Mouse (Mus musculus): ENCODE data around the gene Kcns3. TPM values are rescaled to one million over a fixed set of nuclear protein-coding genes. Genes with fewer than 3 reads are reported as not detected.

The Kcns3 gene
- polyA plus RNA-seq (2015; fragmentation: Nextera tagmentation; extraction: Ambion mirVana), result 8.8 and 11.0 TPM in 2 replicates

GRCm38 (mm10) chr12:11151015-11151414 is at the start of gene Kcns3:
TSS of gene Kcns3 (minus strand) at chr12:11151056.
- DNase-seq (ENCODE audit: low spot score) (no peak), ATAC-seq (no peak)
- H3K27ac ChIP-seq (ENCODE audit: low read length), result peak within 1 kb of the TSS; percentile 43; the same call in 1 of the 2 replicates
- WGBS, result 21% methylated on average over 15 of the region's 15 CpGs
- no peaks in the 10 kb centered on the region for H3K4me1 ChIP-seq (ENCODE audit: insufficient read depth, low read depth, low read length)
- peak within 1 kb of the TSS; percentile 85 for H3K4me2 ChIP-seq (replicated peaks; ENCODE audit: low read depth, low read length)
- TF ChIP-seq EP300 (IDR thresholded peaks at IDR 0.05), result no peak
- TF ChIP-seq CTCF (IDR thresholded peaks at IDR 0.05), result no peak
- no peaks in the 10 kb centered on the region for H3K36me3 ChIP-seq (ENCODE audit: insufficient read depth, low read length)
- peak within 1 kb of the TSS; percentile 56 for H3K4me3 ChIP-seq (ENCODE audit: low read depth, low read length)
- no peaks in the 10 kb centered on the region for H3K9me3 ChIP-seq (ENCODE audit: low read length)
- peaks cover 14% of the 10 kb centered on the region for H3K27me3 ChIP-seq (replicated peaks; ENCODE audit: insufficient read depth, low read length)
- peak within 1 kb of the TSS; percentile 29 for H3K9ac ChIP-seq (replicated peaks; ENCODE audit: low read depth)

DNA sequence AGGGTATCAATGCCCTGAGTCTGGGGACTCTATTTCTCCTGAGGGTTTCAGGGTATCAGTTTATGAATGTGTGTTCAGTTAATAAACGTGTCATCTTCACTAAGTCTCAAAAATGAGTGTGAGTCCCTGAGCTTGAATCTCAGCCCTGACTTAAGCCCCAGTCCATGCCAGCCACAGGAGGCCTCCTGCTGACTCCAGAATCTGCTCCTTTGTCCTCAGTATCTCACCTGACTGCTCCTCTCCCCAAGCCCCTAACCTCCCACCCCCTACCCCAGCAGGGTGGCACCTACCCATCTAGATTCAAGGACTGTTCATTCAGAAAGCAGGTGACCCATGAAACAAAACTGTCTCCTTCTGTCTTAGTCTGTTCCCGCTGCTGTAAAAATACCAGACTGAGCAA is 47.7 kb upstream of the Kcns3 start:
- Histone ChIP-seq H3K9ac (replicated peaks; ENCODE audit: low read depth) (no peak overlapping the region), H3K9me3 (ENCODE audit: low read length) (no peaks in the 10 kb centered on the region), H3K27me3 (replicated peaks; ENCODE audit: insufficient read depth, low read length) (no peaks in the 10 kb centered on the region), H3K27ac (ENCODE audit: low read length) (no peak overlapping the region), H3K4me2 (replicated peaks; ENCODE audit: low read depth, low read length) (no peak overlapping the region), H3K4me1 (ENCODE audit: insufficient read depth, low read depth, low read length) (no peaks in the 10 kb centered on the region), H3K36me3 (ENCODE audit: insufficient read depth, low read length) (no peaks in the 10 kb centered on the region), H3K4me3 (ENCODE audit: low read depth, low read length) (no peak overlapping the region)
- DNase-seq (ENCODE audit: low spot score) (no peak), ATAC-seq (no peak)
- 72% methylated on average over 2 of the region's 2 CpGs for WGBS
- TF ChIP-seq EP300 (IDR thresholded peaks at IDR 0.05) (no peak), CTCF (IDR thresholded peaks at IDR 0.05) (no peak)

DNA sequence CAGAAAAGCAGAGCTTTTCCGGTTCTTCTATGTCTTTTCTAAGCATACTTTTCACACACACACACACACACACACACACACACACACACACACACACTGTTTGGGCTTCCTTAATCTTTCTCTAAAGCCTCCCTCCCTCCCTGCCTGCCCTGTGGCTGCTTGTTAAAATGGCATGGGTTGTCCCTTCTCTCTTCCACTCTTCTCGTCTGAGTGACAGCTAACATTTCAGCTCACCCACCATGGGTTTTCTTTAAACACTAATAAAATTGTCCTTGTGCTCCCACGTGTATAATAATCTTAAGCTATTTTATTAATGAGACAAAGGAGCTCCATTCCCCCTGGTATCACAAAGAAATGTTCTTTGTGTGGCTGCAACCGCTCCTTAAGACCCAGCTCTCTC is 47.2 kb upstream of the Kcns3 start:
- H3K27ac ChIP-seq (ENCODE audit: low read length), result no peak overlapping the region
- 52% methylated on average over 4 of the region's 4 CpGs for WGBS
- ATAC-seq (no peak), DNase-seq (ENCODE audit: low spot score) (no peak)
- no peak overlapping the region for H3K9ac ChIP-seq (replicated peaks; ENCODE audit: low read depth)
- H3K27me3 ChIP-seq (replicated peaks; ENCODE audit: insufficient read depth, low read length), result no peaks in the 10 kb centered on the region
- TF ChIP-seq EP300 (IDR thresholded peaks at IDR 0.05) (no peak), CTCF (IDR thresholded peaks at IDR 0.05) (no peak)
- H3K4me1 ChIP-seq (ENCODE audit: insufficient read depth, low read depth, low read length), result no peaks in the 10 kb centered on the region
- no peaks in the 10 kb centered on the region for H3K36me3 ChIP-seq (ENCODE audit: insufficient read depth, low read length)
- no peaks in the 10 kb centered on the region for H3K9me3 ChIP-seq (ENCODE audit: low read length)
- no peak overlapping the region for H3K4me3 ChIP-seq (ENCODE audit: low read depth, low read length)
- no peak overlapping the region for H3K4me2 ChIP-seq (replicated peaks; ENCODE audit: low read depth, low read length)

- no peak overlapping the region for H3K4me3 ChIP-seq (ENCODE audit: low read depth, low read length)
- WGBS, result 48% methylated on average over 5 of the region's 5 CpGs
- TF ChIP-seq CTCF (IDR thresholded peaks at IDR 0.05) (no peak), EP300 (IDR thresholded peaks at IDR 0.05) (no peak)
- no peaks in the 10 kb centered on the region for H3K36me3 ChIP-seq (ENCODE audit: insufficient read depth, low read length)
- DNase-seq (ENCODE audit: low spot score) (no peak), ATAC-seq (no peak)
- peak overlapping the region; percentile 37; the same call in 1 of the 2 replicates for H3K4me2 ChIP-seq (replicated peaks; ENCODE audit: low read depth, low read length)
- no peak overlapping the region for H3K9ac ChIP-seq (replicated peaks; ENCODE audit: low read depth)
- H3K4me1 ChIP-seq (ENCODE audit: insufficient read depth, low read depth, low read length), result no peaks in the 10 kb centered on the region
- no peaks in the 10 kb centered on the region for H3K27me3 ChIP-seq (replicated peaks; ENCODE audit: insufficient read depth, low read length)
- no peak overlapping the region for H3K27ac ChIP-seq (ENCODE audit: low read length)
- no peaks in the 10 kb centered on the region for H3K9me3 ChIP-seq (ENCODE audit: low read length)
Observed at GRCm38 (mm10) chr12:11196830-11197229, 46.0 kb upstream of the Kcns3 start.

DNA sequence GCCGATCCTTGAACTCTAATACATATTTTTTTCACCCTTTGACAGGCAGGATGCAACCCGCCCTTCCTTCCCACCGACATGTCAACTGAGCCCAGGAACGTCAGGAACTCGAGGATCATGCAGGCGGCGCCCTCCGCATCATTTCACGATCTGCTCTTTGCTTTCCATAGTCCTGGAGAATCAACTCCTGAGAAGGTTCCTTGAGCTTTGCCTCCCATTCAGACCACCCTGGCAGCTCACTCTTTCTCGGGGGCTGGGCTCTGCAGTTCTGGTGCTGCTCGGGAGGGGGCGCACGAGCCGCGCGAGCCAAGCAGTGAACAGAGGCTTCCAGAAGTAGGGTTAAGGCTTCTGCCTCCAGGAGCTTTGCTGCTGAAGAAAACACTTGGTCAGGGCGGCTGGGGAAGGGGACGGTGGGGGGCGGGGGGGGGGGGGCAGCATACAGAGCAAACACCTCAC is 45.3 kb upstream of the Kcns3 start:
- TF ChIP-seq EP300 (IDR thresholded peaks at IDR 0.05), result no peak
- TF ChIP-seq CTCF (IDR thresholded peaks at IDR 0.05), result peak; percentile 94
- Histone ChIP-seq H3K9ac (replicated peaks; ENCODE audit: low read depth) (no peak overlapping the region), H3K4me2 (replicated peaks; ENCODE audit: low read depth, low read length) (peak overlapping the region; percentile 37), H3K27ac (ENCODE audit: low read length) (no peak overlapping the region), H3K4me3 (ENCODE audit: low read depth, low read length) (no peak overlapping the region), H3K36me3 (ENCODE audit: insufficient read depth, low read length) (no peaks in the 10 kb centered on the region), H3K9me3 (ENCODE audit: low read length) (no peaks in the 10 kb centered on the region), H3K4me1 (ENCODE audit: insufficient read depth, low read depth, low read length) (no peaks in the 10 kb centered on the region), H3K27me3 (replicated peaks; ENCODE audit: insufficient read depth, low read length) (no peaks in the 10 kb centered on the region)
- WGBS, result 5% methylated on average over 16 of the region's 19 CpGs
- peak; percentile 75 for ATAC-seq
- DNase-seq (ENCODE audit: low spot score), result peak; percentile 70

DNA sequence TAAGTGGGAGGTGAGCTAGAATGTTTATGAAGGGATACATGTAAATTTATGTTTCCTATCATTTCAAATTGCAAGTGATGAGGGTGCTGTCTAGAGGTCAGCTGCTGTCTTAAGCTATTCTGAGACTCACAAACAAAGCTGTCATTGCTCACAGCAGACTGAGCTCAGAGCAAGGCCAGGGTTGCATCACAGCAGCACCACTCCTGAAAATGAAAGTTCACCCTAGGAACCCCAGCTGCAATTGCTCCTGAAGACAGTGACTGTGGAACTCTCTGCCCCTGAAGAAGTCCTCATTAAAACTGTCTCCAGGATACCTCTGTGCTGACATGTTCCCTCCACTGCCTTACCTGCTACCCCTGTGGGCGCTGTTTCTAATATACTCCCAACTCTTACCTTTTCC is 44.2 kb upstream of the Kcns3 start:
- 96% methylated on average over 1 of the region's 1 CpGs for WGBS
- DNase-seq (ENCODE audit: low spot score) (peak; percentile 52), ATAC-seq (peak; percentile 44; the same call in 1 of the 2 replicates)
- TF ChIP-seq EP300 (IDR thresholded peaks at IDR 0.05) (no peak), CTCF (IDR thresholded peaks at IDR 0.05) (no peak)
- Histone ChIP-seq H3K4me2 (replicated peaks; ENCODE audit: low read depth, low read length) (no peak overlapping the region), H3K27ac (ENCODE audit: low read length) (no peak overlapping the region), H3K4me1 (ENCODE audit: insufficient read depth, low read depth, low read length) (no peaks in the 10 kb centered on the region), H3K9me3 (ENCODE audit: low read length) (no peaks in the 10 kb centered on the region), H3K27me3 (replicated peaks; ENCODE audit: insufficient read depth, low read length) (no peaks in the 10 kb centered on the region), H3K36me3 (ENCODE audit: insufficient read depth, low read length) (no peaks in the 10 kb centered on the region), H3K9ac (replicated peaks; ENCODE audit: low read depth) (no peak overlapping the region), H3K4me3 (ENCODE audit: low read depth, low read length) (no peak overlapping the region)

Data from lung, postnatal 0 days (tissue).